Mouse (Mus musculus) stomach, postnatal 0 days (tissue): ENCODE measurements around the gene Olfr370.

Source experiments
- CTCF ChIP-seq: IDR thresholded peaks from 2 replicates; pipeline ENCODE4 v1.5.1; 2016; ENCODE audit warnings: antibody characterized with exemption, low read depth, mild to moderate bottlenecking, moderate library complexity
- EP300 ChIP-seq: optimal IDR thresholded peaks from 2 replicates; pipeline ENCODE3; 2016; ENCODE audit warnings: antibody characterized with exemption

DNA sequence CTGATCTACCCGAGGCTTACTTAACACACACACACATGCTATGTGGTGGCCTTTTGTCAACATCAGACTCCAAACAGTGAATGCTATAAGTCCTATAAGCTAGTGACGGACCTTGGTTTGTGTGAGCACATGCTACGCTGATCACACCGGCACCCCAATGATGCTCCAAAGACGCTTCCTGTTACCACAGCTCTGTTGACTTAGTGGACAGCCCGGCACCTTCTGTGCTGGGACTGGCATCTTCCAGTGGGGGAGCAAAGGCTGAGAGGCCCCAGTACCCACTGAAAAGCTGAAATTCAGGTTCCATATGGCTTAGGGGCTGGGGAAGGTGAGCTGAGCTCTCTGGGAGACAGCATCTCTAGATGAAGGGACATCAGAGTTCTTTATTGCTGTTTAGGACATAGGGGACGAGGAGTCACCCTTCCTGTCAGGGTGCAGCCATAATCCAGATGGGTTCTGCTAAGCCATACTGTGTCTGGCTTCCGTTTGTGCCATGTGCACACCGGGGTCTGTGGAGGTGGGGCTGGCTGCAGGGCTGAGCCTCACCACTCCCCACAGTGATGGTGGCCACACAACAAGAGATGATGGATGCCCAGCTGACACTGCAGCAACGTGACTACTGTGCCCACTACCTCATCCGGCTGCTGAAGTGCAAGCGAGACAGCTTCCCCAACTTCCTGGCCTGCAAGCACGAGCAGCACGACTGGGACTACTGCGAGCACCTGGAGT lies 34.9 kb downstream of the Olfr370 start:
- no peak for TF ChIP-seq EP300
- TF ChIP-seq CTCF = no peak
